Mouse (Mus musculus) retina, adult 2 months (tissue): ENCODE results near the gene Ubxn11.

Experiments
- DNase-seq: peaks from one replicate; pipeline ENCODE4 v3.0.0-alpha.2; 2012; ENCODE audit warnings: low read depth, low spot score

Gene Ubxn11

DNA sequence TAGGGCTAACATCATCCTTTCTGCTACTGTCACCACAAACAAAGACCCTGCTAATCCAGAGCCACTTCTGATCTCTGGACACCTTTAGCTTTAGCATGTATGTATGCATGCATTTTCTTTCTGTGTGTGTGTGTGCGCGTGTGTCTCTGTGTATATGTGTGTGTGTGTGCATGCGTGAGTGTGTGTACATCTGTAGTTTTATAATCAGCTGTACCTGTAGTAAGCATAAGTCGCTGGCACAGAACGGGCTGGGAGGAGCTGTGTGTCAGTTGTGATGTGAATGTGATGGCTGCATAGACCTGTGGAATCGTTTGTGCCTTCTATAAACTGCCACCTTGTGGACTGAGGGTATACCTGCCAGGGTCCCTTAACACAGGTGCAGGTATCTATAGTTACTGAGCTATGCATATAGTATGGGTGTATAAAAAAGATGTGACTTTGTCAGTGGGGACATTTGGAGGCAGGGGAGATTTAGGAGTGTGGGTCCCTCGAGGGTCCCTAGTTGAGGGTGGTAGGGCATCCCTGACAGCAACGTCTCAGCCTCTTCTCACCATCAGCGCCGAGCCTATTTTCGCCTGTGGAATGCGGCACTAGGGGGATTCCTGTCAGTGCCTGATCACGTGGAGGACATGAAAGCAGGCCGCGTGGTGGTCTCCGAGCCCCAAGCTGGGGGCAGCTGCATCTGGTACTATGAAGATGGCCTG lies 11.7 kb upstream of the Ubxn11 start:
- DNase-seq, result no peak

DNA sequence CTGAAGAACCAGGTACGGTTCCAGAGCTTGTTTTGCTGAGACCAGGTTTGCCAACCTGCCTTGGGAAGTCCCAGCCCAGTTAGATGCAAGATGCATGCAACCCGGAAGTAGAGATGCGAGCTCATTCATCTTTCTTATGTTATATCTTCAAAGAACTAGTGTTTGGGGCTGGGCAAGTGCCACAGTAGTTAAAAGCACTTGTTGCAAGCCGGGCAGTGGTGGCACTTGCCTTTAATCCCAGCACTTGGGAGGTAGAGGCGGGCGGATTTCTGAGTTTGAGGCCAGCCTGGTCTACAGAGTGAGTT lies 11.2 kb upstream of the Ubxn11 start:
- DNase-seq, result no peak

DNA sequence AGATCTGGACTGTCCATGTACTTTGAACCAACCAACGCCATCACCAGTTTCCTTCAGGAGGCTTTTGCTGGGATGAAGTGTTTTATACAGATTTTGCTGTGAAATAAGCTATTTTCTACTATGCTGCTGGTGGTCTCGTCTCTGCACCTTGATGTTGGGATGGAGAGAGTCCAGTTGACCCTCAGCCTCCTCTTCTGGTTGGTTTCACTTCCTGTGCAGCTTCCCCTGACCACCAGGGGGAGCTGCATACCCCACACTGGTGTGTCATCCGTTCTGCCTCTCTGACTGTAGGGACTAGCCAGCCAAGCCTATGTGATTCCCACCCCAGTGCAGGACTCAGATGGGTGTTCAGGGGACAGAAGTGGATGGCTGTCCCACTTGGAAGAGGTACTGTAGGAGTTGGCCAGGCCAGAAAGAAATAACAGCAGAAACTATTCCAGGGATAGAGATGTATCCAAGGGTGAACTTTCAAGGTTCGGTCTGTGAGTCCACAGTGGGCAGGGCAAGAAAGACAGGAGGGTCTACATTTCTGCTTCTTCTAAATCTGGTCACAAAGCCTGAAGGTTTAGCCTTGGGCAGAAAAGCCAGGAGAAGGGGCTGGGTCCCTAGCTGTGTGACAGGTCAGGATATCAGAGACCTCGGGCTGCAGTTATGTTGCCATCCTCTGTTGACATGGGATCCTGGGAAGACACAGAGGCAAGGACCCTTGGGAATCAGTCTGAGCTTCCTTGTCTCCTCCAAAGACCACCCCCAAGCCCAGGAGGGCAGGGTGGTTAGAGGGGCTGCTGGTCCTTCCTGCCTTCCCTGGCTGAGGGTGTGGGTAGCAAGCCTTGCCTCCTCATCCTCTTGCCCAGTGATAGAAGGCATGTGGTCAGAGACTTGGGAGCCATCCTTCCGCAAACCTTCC lies 9.7 kb upstream of the Ubxn11 start:
- DNase-seq, result peak; percentile 39

DNA sequence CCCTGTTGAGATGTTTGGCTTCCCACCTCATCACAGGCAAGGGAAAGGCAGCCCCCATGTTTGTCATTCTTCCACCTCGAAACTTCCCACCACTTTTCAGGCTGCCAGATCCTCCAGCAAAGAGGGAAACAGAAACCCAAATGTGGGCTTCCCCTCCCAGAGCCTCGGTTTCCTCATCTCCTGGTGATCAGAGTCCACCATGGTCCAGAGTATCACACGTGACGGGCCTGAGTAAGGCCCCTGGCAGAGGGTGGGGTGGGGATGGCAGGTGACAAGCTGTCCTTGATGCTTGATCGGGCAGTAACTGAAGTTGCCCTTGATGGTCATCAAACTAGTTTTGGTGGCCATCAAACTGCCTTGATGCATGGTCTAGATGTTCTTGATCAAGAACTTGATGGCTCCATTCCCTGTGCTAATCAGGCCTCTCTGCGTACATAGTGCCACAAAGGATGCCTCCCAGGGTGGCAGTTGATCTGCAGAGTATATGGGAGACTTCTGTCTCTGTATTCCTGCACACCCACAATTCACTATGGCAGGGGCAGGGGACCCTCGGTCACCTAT lies 8.3 kb upstream of the Ubxn11 start:
- no peak for DNase-seq

DNA sequence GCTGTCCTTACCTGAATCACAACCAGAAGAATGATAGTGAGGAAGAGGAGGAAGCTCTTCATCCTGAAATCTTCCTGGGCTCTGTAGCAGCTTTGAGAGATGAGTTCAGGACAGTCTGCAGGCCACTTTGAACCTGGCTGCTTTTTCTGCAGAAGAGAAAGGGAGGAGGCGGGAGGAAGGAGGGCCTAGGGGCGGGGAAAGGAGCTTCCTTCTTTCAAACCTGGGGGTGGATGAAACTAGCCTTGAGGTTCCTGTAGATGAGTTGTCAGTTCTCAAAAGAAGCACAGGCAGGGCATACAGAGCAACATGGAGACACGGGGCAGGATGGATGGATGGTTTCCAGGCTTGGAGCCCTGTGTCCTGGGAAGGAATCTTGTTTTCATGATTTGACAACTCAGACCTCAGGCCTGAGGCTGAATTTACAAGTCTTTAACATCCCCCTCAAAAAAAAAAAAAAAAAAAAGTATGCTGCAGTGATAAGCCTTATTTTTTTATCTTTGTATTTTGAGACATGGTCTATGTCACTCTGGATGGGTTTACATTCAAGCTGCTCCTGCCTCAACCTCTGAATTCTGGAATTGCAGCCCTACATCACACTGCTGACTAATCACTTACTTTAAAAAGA lies 7.3 kb upstream of the Ubxn11 start, which contains the start of gene Cd52:
TSS of gene Cd52 (minus strand) at position 160 of the 625 bp plus-strand sequence.
- DNase-seq, result no peak

DNA sequence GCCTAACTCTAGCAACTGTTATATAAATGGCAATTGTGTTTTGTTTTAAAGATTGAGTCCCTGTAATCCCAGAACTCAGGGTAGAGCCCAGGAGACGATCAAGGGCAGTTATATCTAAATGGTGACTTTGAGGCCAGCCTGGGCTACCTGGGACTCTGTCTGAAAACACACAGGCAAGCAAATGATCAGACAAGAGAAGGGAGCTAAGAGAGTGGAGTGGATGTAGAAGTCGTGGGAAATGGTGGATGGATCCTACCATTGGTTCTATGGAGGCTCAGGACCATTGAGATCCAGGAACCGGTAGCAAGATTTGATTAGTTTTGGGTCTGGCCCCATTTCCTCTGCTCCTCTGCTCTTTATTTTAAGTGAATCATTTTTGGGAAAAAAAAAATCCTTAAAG lies 6.2 kb upstream of the Ubxn11 start:
- no peak for DNase-seq

DNA sequence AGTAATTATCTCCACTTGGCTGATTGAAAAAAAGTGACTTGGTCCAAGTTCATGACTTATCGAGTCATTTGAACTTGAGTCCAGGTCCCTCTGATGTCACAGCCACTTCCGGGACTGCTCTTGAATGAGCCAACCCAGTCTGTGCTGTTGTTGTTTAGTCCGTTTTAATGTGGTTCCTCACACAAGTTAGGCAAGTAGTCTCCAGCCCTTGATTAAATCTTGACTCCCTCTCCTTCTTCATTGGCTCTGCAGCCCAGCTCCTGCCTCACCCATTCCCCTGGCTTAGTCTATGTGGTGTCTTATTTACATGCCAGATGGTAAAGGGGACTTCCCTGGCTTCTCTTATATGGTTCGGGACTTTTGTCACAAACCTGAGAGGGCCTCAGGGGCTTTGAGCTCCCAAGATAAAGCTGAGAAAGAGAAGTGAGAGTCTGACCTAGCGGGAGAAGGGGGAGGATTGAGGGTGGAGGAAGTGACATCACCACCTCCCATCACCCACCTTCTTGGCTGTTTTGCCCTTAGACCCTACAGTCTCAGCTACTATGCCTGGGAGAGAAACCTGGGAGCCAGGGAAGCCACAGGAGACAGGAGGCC lies 5.3 kb upstream of the Ubxn11 start:
- no peak for DNase-seq

DNA sequence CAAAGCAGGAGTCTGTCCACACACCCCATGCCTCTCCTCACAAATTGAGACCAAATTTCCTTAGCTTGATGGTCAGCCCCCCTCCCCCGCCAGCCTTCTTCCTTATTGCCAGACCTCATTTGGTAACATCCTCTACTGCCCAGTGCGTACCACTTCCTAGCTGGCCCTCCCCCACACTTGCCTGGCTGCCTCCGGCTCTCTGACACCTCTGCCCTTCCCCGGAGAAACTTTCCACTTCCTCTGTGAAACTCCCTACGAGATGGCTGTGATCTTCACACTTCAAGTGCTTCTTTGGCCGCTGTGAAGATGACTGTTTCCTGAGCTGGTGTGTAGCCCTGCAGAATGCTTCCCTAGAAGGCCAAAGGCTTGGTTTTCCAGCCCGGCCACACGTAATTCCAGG lies 3.7 kb upstream of the Ubxn11 start:
- no peak for DNase-seq

DNA sequence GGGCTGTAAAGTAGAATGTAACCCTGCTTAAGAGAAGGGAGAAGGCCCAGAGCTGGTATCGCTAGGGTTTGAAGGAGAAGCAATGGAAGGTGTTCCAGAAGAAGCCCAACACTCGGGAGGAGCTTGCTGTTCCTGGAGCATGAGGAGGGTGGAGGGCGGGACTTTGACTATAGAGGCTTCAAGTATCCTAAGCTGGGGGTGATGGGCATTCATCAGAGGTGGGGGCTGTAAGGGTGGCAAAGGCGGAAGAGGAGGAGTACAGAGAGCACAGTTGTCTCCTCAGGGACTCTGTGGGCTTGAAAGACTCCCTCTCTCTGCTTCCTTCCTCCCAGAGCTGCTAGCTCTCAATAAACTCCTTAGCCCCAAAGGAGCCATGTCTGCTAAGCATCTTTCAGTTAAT lies 2.1 kb upstream of the Ubxn11 start:
- DNase-seq, result no peak

DNA sequence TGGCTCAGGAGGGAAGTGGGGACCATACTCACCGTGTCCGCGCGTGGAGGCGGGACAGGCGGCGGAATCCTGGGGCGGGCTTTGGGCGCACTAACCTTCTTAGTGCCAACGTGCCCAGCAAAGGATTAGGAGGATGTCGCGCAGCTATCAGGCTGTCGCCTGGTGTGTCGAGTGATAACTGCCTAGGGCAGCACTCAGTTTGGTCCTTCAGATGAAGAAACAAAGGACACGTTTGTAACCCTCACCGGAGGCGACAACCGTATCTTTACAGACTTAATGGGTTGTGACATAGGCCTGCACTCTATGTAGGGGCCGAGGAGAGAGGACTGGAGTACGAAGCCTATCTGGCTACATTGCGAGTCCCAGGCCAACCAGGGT lies 361 bp downstream of the Ubxn11 start:
- peak; percentile 76 for DNase-seq

DNA sequence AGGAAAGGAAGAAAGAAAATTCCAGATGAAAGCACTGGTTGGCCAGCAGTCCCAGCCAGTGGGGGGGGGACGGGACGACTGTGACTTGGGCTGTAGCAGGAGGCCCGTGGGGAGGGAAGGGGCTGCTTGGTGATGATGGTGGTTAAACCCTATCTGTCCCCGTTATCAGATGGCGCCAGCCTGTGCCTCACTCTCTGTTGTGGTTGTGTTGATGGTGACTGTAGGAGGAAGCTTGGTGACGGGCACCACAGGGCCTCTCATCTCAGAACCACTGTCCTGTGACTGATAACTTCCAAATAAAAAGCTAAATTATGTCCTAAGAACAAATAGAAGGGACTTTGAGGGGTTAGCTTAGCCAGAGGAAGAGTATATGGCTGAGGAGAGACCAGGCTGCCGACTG lies 3.7 kb downstream of the Ubxn11 start:
- no peak for DNase-seq

DNA sequence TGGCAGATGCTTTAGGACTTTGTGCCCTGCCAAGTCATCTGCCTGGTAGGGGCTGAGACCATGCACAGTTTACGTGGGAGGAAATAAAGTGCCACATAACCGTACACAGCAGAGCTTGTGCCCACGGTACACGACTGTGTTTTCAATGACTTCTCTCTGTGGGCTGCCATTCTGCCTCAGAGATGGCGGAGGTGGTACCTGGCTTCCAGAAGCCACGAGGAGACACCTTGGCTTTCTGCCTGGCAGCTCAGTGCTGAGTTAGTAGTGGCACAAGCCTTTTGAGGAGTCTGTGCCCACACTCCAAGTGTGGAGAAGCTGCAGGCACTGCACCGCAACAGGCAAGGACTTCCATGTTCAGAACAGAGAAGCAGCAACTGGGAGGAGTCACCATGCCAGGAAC lies 5.4 kb downstream of the Ubxn11 start:
- no peak for DNase-seq

DNA sequence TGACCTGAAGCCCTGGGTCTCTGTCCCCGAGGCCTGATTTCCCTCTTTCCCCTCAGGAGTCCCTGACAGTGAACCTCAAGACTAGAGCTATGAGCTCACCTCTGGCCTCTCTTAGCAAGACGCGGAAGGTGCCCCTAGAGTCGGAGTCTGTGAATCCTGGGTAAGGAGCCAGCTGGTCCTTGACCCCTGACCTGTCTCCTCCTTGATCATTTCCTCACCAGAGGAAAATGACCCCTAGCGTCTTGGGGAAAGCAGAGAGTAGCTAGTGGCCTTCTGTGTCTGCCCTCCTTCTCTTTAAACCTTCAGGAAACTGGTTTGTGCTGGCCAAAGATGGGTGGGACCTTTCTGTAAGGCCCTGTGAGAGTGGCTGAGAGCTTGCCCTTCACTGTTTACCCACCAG lies 5.8 kb downstream of the Ubxn11 start:
- no peak for DNase-seq

DNA sequence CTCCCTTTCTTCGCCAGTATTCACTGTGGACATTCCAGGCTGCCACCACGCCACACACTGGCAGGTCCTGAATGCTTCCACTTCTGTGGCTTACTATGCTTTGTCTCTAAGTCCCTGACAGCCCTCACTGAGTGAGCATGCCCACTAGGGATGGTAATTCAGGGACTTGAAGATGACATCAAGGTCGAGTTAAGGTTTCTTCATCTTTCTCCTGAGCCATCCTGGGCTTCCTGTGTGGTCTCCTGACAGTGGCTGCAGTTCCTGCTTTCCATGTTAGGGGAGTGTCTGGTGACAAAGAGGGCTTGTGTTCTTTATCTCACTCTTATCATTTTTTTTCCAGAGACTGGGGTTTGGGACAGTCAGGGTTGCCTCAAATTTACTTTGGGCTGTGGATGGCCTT lies 8.3 kb downstream of the Ubxn11 start:
- no peak for DNase-seq

DNA sequence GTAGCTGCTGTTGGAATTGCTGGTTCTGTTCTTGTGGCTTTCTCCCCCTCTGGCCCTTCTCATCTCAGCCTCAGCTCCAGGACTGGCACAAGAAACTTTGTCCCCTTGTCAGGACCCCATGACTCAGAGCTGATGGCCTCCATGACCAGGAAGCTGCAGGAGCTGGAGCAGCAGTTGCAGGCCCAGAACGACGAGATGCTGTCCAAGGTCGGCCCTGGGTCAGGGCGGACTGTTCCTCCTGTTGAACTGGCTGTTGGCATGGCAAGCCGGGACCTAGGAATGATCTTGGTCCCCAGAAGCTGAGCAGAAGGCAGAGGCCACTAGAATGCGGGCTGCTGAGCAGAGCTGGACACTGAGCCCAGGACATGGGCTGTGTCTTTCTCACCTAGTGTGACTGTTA lies 10.0 kb downstream of the Ubxn11 start:
- no peak for DNase-seq

DNA sequence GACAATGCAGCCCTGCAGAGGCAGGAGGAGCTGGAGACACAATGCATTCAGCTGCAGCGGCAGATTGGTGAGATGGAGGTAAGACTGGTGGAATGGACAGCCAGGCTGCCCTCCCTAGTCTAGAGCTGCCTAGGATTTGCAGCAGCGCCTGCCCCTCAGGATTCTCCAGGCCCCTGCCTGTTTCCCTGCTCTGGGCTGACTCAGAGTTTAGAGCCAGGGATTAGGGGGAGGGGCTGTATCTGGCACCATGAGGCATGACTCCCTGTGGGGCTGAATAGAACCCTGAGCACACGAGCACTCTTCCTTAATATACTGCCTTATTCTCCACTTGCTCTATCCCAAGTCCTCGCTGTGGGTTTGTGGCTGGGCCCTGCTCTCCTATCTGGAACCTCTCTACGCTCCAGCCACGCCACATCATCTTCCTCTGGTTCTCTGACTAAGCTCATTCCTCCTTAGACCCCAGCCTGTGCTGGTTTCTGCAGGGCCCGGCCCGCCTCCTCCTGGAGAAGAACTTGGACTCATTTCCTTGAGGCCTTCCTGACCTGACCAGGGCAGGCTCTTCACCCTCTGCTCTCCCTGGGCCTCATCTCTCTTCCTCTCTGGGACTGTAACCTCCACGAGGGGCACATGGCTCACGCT lies 11.1 kb downstream of the Ubxn11 start:
- no peak for DNase-seq

DNA sequence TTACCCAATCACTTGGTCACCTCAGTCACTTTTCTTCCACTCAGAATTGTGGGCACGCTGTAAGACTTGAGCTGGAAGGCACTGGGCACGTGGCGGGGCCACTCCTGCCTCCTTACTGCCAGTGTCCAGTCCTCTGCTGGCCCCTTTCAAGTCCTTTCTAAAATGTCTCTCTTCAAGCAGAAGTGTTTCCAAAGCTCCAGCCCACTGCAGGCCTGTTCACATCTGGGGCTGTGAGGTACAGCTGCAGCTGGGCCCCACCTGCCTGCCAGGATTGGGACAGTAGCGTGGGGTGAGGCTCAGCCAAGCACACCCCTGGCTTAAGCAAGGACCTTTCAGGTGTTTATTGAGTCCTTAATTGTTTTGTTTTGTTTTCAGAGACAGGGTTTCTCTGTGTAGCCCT lies 11.7 kb downstream of the Ubxn11 start:
- no peak for DNase-seq

DNA sequence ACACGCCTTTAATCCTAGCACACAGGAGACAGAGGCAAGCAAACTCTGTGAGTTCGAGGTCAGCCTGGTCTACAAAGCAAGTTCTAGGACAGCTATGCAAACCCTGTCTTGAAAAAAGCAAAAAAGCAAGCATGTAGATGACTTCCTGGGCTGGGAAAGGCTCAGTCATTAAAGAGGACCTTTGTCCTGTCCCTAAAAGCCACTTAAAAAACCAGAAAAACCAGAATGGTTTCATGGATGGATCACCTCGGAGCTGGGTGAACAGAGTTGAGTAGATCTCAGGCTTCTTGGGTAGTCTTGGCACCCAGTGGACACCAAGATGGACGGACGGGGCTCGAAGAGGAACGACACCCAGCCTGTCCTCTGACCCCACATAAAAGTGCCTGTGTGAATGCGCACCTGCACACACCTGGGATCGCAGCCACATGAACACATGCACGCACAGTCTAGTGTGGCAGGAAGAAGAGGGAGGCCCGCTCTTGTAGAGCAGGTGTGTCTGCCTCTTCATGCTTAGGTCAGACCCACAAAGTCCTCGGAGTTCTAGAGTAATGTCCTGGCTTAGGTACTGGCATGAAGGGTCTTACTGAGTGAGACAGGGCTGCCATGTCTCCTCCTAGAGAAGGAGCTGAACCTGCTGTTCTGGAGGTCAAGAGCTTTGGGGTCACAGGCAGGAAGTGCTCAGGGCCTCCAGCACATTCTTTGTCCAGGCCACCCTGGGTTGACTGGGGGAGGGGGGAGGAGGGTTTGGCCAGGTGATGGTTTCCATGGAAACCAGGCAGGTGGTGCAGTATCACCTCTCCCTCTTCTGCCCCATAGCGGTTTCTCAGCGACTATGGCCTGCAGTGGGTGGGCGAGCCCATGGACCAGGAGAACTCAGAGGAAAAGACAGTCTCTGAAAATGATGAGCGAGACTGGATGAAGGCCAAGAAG lies 13.1 kb downstream of the Ubxn11 start:
- no peak for DNase-seq

DNA sequence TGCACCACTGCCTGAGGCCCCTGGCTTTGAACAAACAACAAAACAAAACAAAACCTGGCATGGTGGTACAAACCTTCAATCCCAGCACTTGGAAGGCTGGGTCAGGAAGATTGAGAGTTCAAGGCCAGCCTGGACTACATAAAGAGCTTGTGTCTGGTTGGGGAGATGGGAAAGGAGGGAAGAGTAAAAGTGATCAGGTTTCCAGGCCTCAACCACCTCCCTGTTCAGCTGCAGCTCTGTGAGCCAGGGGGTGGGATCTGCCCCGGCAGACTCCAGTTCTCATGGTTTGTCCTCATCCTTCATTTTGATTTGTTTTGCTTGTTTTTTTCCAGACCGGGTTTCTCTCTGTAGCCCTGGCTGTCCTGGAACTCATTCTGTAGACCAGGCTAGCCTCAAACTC lies 14.1 kb downstream of the Ubxn11 start:
- DNase-seq, result no peak

DNA sequence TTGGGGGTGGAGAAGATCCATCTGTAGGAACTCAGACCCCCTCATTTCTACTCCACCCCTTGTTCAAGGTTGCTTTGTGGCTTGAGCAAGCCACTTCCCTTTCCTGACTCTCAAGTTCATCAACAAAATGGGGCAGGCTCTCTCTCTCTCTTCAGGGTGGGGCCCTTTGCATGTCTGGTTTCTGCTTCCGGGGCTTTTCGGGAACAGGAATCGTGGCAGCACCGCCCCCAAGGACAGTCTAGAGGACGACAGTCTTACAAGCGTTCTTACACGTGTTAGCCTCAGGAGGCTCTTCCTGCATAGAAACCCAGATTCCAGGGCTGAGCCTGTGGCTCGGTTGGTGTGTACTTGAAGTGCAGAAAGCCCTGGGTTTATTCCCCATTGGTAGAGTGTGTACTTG lies 14.6 kb downstream of the Ubxn11 start:
- no peak for DNase-seq
